Mouse (Mus musculus) CD4-positive, CD25-positive, alpha-beta regulatory T cell, adult 4 months (primary cell): ENCODE results near the gene Serpinb9. TPM values are rescaled to one million over a fixed set of nuclear protein-coding genes. Genes with fewer than 3 reads are reported as not detected.

Source experiments
- polyA plus RNA-seq, 2 experiments: library from polyadenylated mRNA; unstranded; fragments of 100-300 nt; shearing (Covaris generic); gene quantifications; one replicate each; pipeline ENCODE4 v1.2.1; 2017

The Serpinb9 gene
- polyA plus RNA-seq, 2 experiments from 2014 or later: 21.9 to 23.4 TPM

Other genes starting within 250 kb of the Serpinb9 start
- gene Mylk4, start 219.3 kb upstream of the Serpinb9 start, polyA plus RNA-seq: not detected
- gene Wrnip1, start 201.2 kb upstream of the Serpinb9 start, polyA plus RNA-seq: 10 to 100 TPM in 1 of 2 experiments, 1 to 10 TPM in 1; 6.7 to 12.1 TPM
- gene D930007J09Rik, start 200.4 kb upstream of the Serpinb9 start, polyA plus RNA-seq: not detected
- 10 to 100 TPM; 12.7 to 13.2 TPM for gene Serpinb1a, start 152.1 kb upstream of the Serpinb9 start, polyA plus RNA-seq
- gene Serpinb1c, start 105.0 kb upstream of the Serpinb9 start, polyA plus RNA-seq: not detected
- 10 to 100 TPM; 29.2 to 38.8 TPM for gene Serpinb6b, start 38.0 kb upstream of the Serpinb9 start, polyA plus RNA-seq
- gene Serpinb9b, start 24.2 kb downstream of the Serpinb9 start, polyA plus RNA-seq: under 1 TPM in 1 of 2 experiments, not detected in 1; 0.42 TPM
- not detected for gene Serpinb1b, start 75.3 kb downstream of the Serpinb9 start, polyA plus RNA-seq
- gene Serpinb9c, start 156.5 kb downstream of the Serpinb9 start, polyA plus RNA-seq: not detected
- not detected for gene Serpinb9d, start 189.7 kb downstream of the Serpinb9 start, polyA plus RNA-seq
- not detected for gene Serpinb9e, start 246.4 kb downstream of the Serpinb9 start, polyA plus RNA-seq